Mouse (Mus musculus): ENCODE measurements around the gene Gfra1.

- TF ChIP-seq HCFC1 (IDR thresholded peaks at IDR 0.05; ENCODE audit: borderline replicate concordance, insufficient read depth, low read length) (no peak), CHD2 (IDR thresholded peaks at IDR 0.05; ENCODE audit: low read depth, low read length) (no peak), ZNF384 (IDR thresholded peaks at IDR 0.05; ENCODE audit: low read depth, low read length) (no peak), ZC3H11A (IDR thresholded peaks at IDR 0.05; ENCODE audit: borderline replicate concordance, low read depth, low read length) (no peak), MAFK (IDR thresholded peaks at IDR 0.05; ENCODE audit: insufficient read depth, low read depth, low read length) (no peak)
Measured at GRCm38 (mm10) chr19:58358063-58358462, 97.6 kb downstream of the Gfra1 start.
